Mouse (Mus musculus): Measurements from ENCODE around the gene Nrsn2. TPM values are rescaled to one million over a fixed set of nuclear protein-coding genes. Genes with fewer than 3 reads are reported as not detected.

The Nrsn2 gene
- polyA plus RNA-seq, 1 experiment from 2014 or later, result 32.0 TPM

GRCm38 (mm10) chr2:152349205-152349604 lies 27.2 kb downstream of the Nrsn2 start:
- ATAC-seq (ENCODE audit: low read depth), result no peak
- no peak overlapping the region for H3K4me2 ChIP-seq
- no peaks in the 10 kb centered on the region for H3K9me3 ChIP-seq
- WGBS, result 85% methylated on average over 6 of the region's 6 CpGs
- H3K27ac ChIP-seq (replicated peaks), result no peak overlapping the region
- peaks cover 15% of the 10 kb centered on the region for H3K27me3 ChIP-seq
- no peak overlapping the region for H3K4me3 ChIP-seq
- H3K4me1 ChIP-seq (replicated peaks), result peaks cover 5% of the 10 kb centered on the region
- no peaks in the 10 kb centered on the region for H3K36me3 ChIP-seq
- no peak overlapping the region for H3K9ac ChIP-seq

- no peaks in the 10 kb centered on the region for H3K36me3 ChIP-seq
- no peak overlapping the region for H3K9ac ChIP-seq
- 76% methylated on average over 2 of the region's 2 CpGs for WGBS
- H3K27me3 ChIP-seq, result peaks cover 15% of the 10 kb centered on the region
- H3K4me2 ChIP-seq, result no peak overlapping the region
- no peak for ATAC-seq (ENCODE audit: low read depth)
- no peaks in the 10 kb centered on the region for H3K9me3 ChIP-seq
- peaks cover 20% of the 10 kb centered on the region for H3K4me1 ChIP-seq (replicated peaks)
- H3K4me3 ChIP-seq, result no peak overlapping the region
- H3K27ac ChIP-seq (replicated peaks), result no peak overlapping the region
Observed at GRCm38 (mm10) chr2:152347722-152348121, 28.7 kb downstream of the Nrsn2 start.

GRCm38 (mm10) chr2:152346776-152347465 lies 29.5 kb downstream of the Nrsn2 start:
- peaks cover 15% of the 10 kb centered on the region for H3K27me3 ChIP-seq
- H3K36me3 ChIP-seq, result no peaks in the 10 kb centered on the region
- ATAC-seq (ENCODE audit: low read depth), result no peak
- H3K27ac ChIP-seq (replicated peaks), result no peak overlapping the region
- no peaks in the 10 kb centered on the region for H3K9me3 ChIP-seq
- H3K4me1 ChIP-seq (replicated peaks), result peaks cover 20% of the 10 kb centered on the region
- H3K9ac ChIP-seq, result no peak overlapping the region
- 46% methylated on average over 9 of the region's 9 CpGs for WGBS
- H3K4me2 ChIP-seq, result no peak overlapping the region
- H3K4me3 ChIP-seq, result no peak overlapping the region

- no peak overlapping the region for H3K4me2 ChIP-seq
- peaks cover 20% of the 10 kb centered on the region for H3K4me1 ChIP-seq (replicated peaks)
- H3K9ac ChIP-seq, result no peak overlapping the region
- no peak for ATAC-seq (ENCODE audit: low read depth)
- H3K27me3 ChIP-seq, result peaks cover 15% of the 10 kb centered on the region
- H3K27ac ChIP-seq (replicated peaks), result no peak overlapping the region
- no peak overlapping the region for H3K4me3 ChIP-seq
- 70% methylated on average over 6 of the region's 6 CpGs for WGBS
- no peaks in the 10 kb centered on the region for H3K9me3 ChIP-seq
- H3K36me3 ChIP-seq, result no peaks in the 10 kb centered on the region
Observed at GRCm38 (mm10) chr2:152345393-152345792, 31.0 kb downstream of the Nrsn2 start.

DNA sequence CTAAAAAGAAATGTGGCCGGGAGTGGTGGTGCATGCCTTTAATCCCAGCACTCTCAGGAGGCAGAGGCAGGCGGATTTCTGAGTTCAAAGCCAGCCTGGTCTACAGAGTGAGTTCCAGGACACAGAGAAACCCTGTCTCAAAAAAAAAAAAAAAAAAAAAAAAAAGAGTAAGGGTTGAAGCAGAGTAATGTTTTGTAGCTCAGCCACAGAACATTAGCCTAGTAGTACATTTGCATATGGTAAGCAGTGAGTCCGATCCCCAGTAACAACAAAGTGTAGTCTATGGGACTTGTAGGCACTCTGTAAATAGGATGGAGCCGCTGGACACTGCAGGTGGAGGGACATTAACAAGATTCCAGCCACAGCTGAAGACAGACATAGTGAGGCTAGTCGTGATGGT lies 31.5 kb downstream of the Nrsn2 start:
- H3K4me3 ChIP-seq, result no peak overlapping the region

DNA sequence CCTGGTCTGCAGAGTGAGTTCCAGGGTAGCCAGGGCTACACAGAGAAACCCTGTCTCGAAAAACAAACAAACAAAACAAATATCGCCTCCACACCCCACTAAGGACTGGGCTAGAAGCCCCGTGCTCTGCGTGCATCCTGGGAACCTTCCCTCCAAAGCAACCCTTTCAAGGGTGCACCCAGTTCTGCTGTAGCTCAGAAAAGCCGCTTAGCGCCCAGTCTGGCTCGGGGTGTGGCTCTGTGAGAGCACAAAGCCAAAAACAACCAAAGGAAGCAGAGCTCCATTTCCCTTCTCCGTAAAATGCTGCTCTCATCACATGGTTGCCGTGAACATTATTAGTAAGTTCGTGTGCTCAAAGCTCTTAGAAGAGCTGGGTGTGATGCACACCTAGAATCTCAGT lies 32.1 kb downstream of the Nrsn2 start:
- Histone ChIP-seq H3K9ac (peak overlapping the region; percentile 71), H3K27ac (replicated peaks) (no peak overlapping the region), H3K9me3 (no peaks in the 10 kb centered on the region), H3K4me3 (peak overlapping the region; percentile 51), H3K27me3 (peaks cover 15% of the 10 kb centered on the region), H3K4me1 (replicated peaks) (peaks cover 20% of the 10 kb centered on the region), H3K36me3 (no peaks in the 10 kb centered on the region), H3K4me2 (peak overlapping the region; percentile 84)
- ATAC-seq (ENCODE audit: low read depth), result peak; percentile 44
- WGBS, result 7% methylated on average over 10 of the region's 10 CpGs

More for the DNA sequence above, 31.5 kb downstream of the Nrsn2 start:
- Histone ChIP-seq H3K4me2 (no peak overlapping the region), H3K36me3 (no peaks in the 10 kb centered on the region), H3K27ac (replicated peaks) (no peak overlapping the region), H3K9me3 (no peaks in the 10 kb centered on the region), H3K9ac (no peak overlapping the region), H3K27me3 (peaks cover 15% of the 10 kb centered on the region), H3K4me1 (replicated peaks) (peaks cover 20% of the 10 kb centered on the region)
- no peak for ATAC-seq (ENCODE audit: low read depth)
- 67% methylated on average over 5 of the region's 5 CpGs for WGBS

GRCm38 (mm10) chr2:152343329-152344213 lies 32.9 kb downstream of the Nrsn2 start, which contains the start of gene Trib3:
TSS of gene Trib3 (minus strand) at chr2:152344032.
- Histone ChIP-seq H3K27me3 (peaks cover 15% of the 10 kb centered on the region), H3K4me3 (peak within 1 kb of the TSS; percentile 51), H3K9me3 (no peaks in the 10 kb centered on the region), H3K36me3 (no peaks in the 10 kb centered on the region), H3K27ac (replicated peaks) (peak within 1 kb of the TSS; percentile 56; the same call in 1 of the 2 replicates), H3K4me1 (replicated peaks) (peaks cover 20% of the 10 kb centered on the region), H3K4me2 (peak within 1 kb of the TSS; percentile 84), H3K9ac (peak within 1 kb of the TSS; percentile 71)
- WGBS, result under 1% methylated on average over 50 of the region's 52 CpGs
- peak; percentile 89 for ATAC-seq (ENCODE audit: low read depth)

- no peak overlapping the region for H3K4me2 ChIP-seq
- WGBS, result 86% methylated on average over 22 of the region's 22 CpGs
- no peaks in the 10 kb centered on the region for H3K36me3 ChIP-seq
- peaks cover 19% of the 10 kb centered on the region for H3K4me1 ChIP-seq (replicated peaks)
- ATAC-seq (ENCODE audit: low read depth), result no peak
- no peaks in the 10 kb centered on the region for H3K9me3 ChIP-seq
- H3K9ac ChIP-seq, result no peak overlapping the region
- peaks cover 5% of the 10 kb centered on the region; the same call in 1 of the 2 replicates for H3K27me3 ChIP-seq
- H3K4me3 ChIP-seq, result no peak overlapping the region
- no peak overlapping the region for H3K27ac ChIP-seq (replicated peaks)
Observed at GRCm38 (mm10) chr2:152339631-152340179, 36.7 kb downstream of the Nrsn2 start.

DNA sequence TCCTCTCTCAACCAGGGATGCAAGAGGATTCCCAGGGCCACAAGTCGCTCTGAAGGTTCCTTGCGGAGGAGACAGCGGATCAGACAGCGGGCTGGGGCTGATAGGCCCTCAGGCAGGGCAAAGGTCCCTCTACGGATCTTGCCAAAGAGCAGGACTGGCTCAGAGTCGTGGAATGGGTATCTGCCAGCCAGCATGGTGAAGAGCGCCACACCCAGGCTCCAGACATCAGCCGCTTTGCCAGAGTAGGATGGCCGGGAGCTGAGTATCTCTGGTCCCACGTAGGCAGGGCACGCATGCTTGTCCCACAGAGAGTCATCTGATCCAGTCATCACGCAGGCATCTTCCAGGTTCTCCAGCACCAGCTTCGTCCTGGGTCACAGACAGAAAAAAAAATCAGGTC lies 38.1 kb downstream of the Nrsn2 start:
- no peak for ATAC-seq (ENCODE audit: low read depth)
- no peaks in the 10 kb centered on the region for H3K36me3 ChIP-seq
- no peak overlapping the region for H3K9ac ChIP-seq
- no peak overlapping the region for H3K4me3 ChIP-seq
- H3K9me3 ChIP-seq, result no peaks in the 10 kb centered on the region
- WGBS, result 84% methylated on average over 13 of the region's 13 CpGs
- no peak overlapping the region for H3K27ac ChIP-seq (replicated peaks)
- no peak overlapping the region for H3K4me2 ChIP-seq
- H3K4me1 ChIP-seq (replicated peaks), result peaks cover 5% of the 10 kb centered on the region
- H3K27me3 ChIP-seq, result no peaks in the 10 kb centered on the region

DNA sequence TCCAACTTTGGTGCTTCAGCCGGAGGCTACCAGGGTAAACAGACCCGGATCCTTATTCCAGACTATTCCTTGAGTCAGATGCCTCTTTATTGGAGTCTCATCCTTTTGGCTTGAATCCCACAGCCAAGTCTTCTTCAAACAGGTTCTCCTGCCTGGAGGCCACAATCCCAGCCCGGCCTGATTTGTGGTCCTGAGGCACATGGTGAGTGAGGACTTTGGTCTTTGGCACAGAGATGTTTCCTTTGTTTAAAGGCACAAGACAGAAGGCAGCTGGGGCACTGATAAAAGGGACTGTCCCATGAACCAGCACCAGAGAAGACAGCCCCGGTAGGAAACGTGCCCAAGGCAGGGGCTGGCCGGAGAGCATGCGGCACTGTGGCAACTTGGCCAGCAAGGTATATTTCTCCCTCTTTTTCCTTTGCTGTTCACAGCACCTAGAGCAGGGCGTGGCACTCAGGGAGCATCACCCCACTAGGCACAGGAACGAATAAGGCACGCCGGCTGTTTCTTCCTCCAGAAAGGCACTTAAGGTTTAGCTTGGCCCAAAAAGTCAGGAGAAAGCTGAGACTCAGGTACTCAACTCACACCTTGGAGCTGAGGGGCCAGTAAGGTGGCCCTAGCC lies 38.7 kb downstream of the Nrsn2 start:
- no peaks in the 10 kb centered on the region for H3K36me3 ChIP-seq
- no peaks in the 10 kb centered on the region for H3K27me3 ChIP-seq
- no peak overlapping the region for H3K4me3 ChIP-seq
- no peak for ATAC-seq (ENCODE audit: low read depth)
- H3K27ac ChIP-seq (replicated peaks), result no peak overlapping the region
- H3K4me2 ChIP-seq, result no peak overlapping the region
- no peaks in the 10 kb centered on the region for H3K9me3 ChIP-seq
- peaks cover 3% of the 10 kb centered on the region; the same call in 1 of the 2 replicates for H3K4me1 ChIP-seq (replicated peaks)
- WGBS, result 92% methylated on average over 11 of the region's 11 CpGs
- H3K9ac ChIP-seq, result no peak overlapping the region

DNA sequence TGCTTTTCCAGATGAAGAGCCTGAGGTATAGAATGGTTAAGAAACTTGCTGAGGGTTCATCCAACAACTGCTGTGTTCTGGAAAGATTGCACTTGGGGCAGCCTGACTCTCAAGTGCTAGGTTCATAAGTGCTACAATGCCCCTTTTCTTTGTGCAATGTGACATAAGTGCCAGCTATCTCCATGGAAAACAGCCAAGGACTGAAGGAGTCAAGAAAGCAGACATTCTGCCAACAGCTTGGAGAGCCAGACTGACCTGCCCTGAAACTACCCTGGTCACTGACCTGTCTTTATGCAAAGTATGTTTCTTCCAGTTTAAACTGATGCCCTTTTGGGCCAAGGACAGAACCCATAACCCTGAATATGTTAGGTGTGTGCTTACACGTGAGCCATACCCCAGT lies 39.6 kb downstream of the Nrsn2 start:
- H3K4me3 ChIP-seq, result no peak overlapping the region
- no peaks in the 10 kb centered on the region for H3K36me3 ChIP-seq
- H3K4me1 ChIP-seq (replicated peaks), result peaks cover 4% of the 10 kb centered on the region; the same call in 1 of the 2 replicates
- no peak overlapping the region for H3K27ac ChIP-seq (replicated peaks)
- ATAC-seq (ENCODE audit: low read depth), result no peak
- H3K4me2 ChIP-seq, result no peak overlapping the region
- H3K27me3 ChIP-seq, result no peaks in the 10 kb centered on the region
- H3K9ac ChIP-seq, result no peak overlapping the region
- no peaks in the 10 kb centered on the region for H3K9me3 ChIP-seq
- WGBS, result 80% methylated on average over 1 of the region's 1 CpGs

Data from neural tube, embryonic 13.5 days (tissue).